Mouse (Mus musculus): ENCODE data around the gene Grid2.

Grid2 gene

DNA sequence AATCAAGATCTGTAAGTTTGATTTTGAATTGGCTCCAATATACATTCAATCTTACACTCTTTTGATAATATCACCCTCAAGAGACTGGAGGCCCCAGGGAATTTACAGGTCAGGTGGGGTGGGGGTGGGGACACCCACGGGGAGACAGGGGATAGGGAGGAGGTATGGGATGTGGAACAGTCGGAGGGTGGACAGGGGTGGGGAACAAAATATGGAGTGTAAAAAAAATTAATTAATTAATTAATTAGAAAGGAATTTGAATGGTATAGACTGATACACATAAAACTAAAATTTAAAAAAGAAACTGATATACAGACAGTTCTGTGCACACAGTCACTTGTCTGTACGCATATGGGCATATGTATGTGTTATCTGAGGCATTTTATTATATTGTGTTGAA, 380.3 kb downstream of the Grid2 start:
- DNase-seq (ENCODE audit: low read depth) = no peak

DNA sequence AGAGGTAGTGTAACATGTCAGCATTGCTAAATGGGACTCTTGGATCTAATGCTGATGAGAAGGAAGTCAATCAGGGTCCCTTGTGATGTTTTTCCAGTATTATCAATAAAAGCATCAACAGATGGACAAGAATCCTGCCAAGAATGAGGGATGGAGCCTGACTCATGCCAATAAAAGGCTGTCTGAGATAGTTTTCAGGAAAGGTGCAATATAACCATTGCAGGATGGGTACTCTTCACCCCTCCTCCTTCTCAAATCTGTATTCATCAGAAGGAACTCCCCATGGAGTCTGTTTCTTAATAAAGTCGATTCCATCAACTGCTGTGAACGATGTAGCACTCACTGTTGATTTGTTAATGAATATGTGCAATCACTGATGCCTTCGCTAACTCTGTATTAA, 403.7 kb downstream of the Grid2 start:
- DNase-seq (ENCODE audit: low read depth) = no peak

DNA sequence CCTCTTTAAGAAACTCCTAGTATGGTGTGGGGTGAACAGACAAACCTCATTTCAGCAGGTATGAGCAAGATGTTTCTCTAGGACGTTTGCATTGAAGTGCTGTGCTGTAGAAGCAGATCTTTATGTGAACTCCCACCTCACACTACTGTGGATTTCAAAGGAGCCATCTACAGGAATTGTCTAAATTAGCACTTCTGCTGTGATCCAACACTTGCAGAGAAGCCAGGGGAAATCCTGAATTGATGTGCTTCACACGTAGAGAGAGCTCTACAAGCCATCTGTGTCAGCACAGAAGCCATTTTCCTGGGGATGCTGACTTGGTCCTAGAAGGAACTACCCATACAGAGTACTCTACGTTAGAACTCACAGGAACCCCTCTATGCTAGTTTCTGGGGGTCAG, 430.0 kb downstream of the Grid2 start:
- DNase-seq (ENCODE audit: low read depth) = no peak

DNA sequence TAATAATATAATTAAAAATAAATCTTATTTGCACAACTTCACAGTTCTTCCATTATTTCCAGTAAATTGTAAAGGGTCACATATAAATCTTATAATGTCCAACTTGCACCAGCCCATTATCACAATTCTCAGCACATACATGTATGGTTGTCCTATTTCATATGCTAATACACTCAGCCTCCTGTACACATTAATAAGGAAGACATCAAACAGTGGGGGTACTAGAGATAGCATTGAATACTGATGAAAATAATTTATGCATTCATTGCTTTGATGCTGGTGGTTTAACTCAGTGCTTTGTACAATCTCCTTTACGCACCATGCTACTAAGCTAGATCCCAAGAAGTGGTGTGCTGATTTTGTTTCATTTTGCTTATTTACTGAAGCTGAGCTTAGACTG, 446.0 kb downstream of the Grid2 start:
- no peak for DNase-seq (ENCODE audit: low read depth)

DNA sequence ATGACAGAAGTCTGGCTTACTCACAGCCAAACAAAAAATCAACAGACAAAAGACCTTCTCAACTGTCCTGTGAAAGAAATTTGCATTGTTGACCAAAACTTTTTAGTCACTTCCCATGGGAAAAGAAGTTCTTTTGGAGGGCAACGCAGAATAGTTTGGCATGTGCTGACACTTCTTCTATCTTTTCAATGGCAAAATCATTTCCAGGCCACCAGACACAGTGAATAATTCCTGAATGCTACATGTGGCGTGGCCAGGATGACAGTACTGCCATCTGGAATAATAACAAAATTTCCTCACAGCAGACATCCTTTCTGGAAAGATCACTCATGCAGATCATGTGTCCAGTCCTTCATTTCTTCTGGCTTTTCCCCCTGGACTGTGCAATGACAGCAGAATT, 478.1 kb downstream of the Grid2 start:
- no peak for DNase-seq (ENCODE audit: low read depth)

DNA sequence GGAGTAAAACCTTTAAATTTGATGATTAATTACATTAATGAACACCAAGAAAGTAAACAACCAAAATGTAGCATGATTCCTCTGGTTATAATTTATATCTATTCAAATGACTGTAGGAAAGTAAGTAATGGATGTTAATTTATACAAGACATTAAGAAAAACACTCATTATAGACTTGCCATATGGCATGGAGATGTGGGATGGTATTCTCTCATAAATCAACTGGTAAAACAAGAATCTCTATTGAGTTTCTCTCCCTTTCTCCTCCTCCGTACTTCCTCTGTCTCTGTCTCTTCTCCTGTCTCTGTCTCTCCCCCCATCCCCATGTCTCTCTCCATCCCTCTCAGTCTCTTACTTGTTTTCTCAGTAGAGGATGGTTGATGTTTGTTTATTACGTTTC, 506.9 kb downstream of the Grid2 start:
- no peak for DNase-seq (ENCODE audit: low read depth)

DNA sequence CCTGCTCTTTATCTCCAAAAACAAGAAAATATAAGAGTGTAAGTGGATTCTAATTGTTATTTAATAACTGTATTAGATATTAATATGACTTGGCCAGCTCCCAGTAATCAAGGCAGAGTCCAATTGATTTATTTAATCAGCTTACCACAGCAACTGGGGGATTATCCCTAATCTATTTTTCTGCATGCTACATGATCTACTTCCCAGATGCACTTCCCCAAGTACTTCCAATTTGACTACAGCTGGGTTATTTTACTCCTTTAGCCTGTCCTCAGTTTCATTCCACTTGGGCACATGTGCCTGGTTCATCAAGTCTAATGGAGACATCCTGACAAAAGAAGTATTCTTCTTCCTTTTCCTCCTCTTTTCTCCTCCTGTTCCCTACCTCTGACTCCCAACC, 539.0 kb downstream of the Grid2 start:
- DNase-seq (ENCODE audit: low read depth) = no peak

DNA sequence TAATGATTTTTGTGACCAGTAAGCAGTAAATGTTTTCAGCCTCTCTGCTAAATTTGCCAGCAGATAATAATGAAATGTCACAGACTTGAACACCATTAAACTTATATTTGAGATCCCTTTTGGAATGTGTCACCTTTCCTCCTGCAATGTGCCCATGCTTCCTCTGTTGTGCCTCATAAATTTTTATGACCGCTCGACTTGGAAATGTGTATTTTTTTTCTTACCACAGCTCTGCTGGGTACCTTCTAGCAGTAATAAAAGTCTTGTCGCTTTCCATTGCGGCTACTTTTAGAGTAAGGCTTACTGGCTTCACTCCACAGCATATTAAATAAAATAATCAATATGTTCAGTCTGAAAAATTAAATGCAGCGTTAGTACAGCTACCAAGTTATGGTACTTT, 564.6 kb downstream of the Grid2 start:
- no peak for DNase-seq (ENCODE audit: low read depth)

DNA sequence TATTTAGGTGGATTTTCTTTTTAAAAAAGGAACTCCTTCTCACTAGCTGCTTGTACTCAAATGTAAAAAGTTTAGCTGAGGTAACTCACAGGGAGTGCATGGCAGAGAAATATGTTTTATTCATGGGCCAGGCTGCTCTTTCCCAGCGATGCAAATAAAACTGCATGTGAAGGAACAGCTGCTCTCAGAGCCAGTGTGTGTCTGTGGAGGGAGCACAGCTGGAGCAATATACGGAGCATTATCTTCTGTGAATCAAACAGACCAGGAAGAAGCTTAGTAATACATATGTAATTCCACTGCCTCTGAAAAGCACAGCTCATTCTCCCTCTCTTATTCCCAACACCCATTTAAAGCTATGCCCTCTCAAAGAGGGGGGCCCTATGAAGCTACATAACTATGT, 607.0 kb downstream of the Grid2 start:
- DNase-seq (ENCODE audit: low read depth) = no peak

DNA sequence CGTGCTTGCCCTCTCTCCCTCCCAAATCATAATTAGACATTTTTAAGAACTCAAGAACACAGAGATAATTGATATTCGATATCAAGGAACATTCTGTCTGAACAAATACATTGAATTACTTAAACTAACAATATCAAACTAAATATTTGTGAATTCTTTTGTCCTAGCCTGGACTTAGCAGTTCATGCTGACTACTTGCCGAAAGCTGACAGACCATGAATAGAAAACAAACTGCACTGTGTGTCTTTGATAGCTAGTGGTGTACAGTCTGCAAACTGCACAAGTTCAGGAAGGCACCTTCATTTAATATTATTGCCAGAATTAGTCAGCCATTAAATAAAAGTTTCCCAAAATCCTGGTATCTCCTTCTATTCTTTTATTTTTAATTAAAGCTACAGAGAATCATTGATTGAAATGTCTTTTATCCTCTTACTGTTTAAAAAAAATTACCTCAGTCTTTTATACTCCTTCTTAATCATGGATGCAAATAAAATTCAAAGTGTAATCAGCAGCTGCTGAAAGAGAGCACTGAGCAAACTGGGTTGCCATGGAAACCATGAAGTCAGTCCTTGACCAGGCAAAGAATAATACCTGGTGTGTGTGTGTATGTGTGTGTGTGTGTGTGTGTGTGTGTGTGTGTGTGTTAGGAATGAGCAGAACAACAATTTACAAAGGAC, 621.5 kb downstream of the Grid2 start:
- DNase-seq (ENCODE audit: low read depth) = no peak

DNA sequence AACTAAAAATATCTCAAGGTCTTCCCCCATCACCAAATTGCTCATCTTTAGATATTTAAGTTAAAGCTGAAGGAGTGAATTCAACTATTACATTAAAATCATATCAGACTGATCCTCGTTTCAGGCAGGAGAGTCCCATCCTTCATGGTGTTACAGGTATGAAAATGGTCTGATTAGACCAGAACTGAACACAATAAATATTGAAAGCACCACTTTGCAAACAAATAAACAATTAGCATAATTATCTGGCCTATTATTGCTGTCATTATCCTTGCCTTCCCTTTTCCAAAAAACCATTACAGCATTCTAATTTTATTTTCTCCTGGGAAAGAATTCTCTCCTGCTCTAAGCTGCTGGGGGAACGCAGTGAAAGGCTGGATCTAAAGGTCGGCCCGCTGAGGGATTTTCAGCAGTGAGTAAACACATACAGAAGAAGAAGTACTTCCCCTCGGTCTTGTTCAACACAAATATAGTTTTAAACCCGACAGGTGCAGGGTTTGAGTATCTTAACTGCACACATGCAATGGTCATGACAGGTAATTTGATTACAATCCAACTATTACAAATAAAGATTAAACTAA, 622.2 kb downstream of the Grid2 start:
- no peak for DNase-seq (ENCODE audit: low read depth)

DNA sequence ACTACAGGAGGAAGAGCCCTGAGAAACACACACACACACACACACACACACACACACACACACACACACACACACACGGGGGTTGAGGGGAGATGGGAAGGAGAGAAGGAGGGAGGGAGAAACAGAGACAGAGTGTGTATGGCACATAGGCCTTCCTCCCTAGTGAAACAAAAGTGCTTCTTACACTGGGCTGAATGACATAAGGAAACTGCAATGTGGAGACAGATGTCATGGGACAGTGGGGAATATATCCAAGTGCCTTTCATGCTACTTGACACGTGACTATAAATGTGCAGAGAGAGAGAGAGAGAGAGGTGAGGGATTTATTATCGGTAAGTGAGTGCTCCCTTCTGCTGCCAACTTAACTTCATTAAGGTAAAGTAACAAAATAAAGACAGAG, 639.0 kb downstream of the Grid2 start:
- DNase-seq (ENCODE audit: low read depth) = no peak

DNA sequence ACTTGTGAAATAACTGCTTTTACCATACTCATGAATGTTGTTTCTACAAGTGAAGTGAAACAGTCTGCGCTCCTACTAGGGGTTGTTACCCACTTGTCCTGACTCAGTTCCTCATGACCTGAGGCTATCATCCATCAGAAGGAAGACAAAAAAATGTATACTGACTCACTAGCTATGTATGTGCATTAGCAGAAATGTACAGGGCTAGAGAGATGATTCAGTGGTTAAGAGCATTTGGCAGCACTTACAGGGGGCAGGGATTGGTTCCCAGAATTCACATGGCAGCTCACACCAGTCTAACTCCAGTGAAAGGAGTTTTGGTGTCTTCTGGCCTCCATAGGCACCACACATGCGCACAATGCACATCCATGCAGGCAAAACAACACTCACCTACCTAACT, 642.5 kb downstream of the Grid2 start:
- no peak for DNase-seq (ENCODE audit: low read depth)

DNA sequence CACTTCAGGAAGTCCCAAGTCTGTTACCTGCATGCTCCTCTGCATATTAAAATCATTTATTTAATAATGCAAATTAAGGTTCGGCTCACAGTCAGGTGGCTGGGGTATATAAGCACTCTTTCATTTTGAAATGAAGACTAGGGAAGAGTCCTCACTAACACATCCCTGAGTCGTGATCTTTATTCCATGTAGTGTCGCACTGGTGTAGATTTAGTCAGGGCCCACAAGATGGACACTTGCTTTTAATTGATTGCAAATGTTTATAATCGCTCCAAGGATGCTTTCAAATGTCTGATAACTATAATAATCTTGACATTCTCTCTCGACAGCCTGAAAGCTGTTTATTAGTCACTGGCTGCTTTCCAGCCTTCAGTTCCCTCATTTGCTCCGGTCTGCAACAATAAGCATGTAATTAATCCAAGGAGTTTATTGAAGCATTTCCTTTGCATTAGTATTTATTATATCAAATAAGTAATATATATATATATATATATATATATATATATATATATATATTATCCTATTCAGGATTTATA, 661.4 kb downstream of the Grid2 start:
- no peak for DNase-seq (ENCODE audit: low read depth)

DNA sequence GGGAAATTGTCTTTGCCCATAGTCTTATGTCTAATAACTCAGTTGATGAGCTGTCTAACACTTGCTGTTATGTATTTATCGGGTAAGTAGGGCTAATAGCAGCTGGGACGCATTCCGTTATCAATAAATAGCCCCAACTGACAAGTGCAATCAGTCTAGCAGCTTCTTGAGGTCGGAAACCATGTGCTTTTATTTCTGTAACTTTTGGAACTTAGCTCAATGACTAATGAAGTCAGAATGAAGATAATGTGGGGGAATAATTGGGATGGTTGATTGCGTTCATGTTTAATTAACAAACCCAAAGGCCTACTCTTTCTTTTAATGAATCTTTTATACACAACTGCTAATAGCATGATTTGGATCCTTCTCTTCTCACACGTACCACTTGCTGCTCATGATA, 666.3 kb downstream of the Grid2 start:
- DNase-seq (ENCODE audit: low read depth) = no peak

DNA sequence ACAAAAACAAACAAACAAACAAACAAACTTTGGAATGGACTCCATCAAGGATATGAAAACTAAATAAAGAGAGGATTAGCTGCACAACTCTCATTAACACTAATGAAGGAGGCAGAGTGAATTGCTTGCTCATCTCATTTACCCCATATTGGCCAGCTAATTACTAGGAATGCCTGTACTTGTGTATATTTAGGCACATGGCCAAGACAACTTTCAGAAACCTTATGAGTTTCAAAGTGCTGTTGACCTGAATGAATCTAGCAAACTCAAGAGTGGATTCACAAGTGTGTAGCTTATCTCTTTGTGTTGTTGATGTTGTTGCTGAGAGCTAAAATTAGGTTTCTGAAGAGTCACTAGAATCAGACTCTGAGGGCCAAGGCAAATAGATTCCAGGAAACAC, 675.5 kb downstream of the Grid2 start:
- DNase-seq (ENCODE audit: low read depth) = no peak

DNA sequence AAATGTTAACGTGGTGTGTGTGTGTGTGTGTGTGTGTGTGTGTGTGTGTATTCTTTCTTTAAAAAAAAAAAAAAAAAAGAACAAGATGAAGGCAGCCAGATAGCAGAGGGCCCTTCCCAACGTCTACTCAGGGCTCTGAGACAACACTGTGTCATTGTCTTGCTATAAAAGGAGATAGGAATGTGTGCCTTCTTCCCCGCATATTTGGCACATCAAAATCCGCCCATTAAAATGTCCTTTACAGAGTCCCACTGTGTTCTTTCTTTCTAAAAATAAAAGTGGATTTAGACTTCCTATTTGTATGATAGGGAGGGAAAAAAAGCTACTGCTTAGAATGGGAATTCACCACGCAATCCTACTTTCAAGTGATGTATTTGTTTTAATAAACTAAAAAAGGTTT, 691.0 kb downstream of the Grid2 start:
- no peak for DNase-seq (ENCODE audit: low read depth)

DNA sequence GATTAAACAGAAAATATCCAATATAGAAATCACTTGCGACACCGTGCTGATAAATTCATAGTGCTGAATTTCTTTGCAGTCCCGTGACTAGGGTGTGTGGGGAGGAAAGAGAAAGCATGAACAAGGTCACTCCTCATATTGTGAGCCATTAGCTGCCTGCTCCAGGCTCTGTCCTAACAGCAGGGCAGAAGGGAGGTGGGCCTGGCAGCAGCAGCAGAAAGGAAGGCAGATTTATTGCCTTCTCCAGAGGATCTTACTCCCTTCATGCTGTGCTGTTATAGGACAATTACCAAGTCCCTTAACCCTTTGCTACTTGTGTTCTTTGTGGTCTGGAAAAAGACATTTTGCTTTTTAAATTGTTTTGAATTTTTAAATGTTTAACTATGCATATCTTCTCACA, 708.1 kb downstream of the Grid2 start:
- DNase-seq (ENCODE audit: low read depth) = no peak

DNA sequence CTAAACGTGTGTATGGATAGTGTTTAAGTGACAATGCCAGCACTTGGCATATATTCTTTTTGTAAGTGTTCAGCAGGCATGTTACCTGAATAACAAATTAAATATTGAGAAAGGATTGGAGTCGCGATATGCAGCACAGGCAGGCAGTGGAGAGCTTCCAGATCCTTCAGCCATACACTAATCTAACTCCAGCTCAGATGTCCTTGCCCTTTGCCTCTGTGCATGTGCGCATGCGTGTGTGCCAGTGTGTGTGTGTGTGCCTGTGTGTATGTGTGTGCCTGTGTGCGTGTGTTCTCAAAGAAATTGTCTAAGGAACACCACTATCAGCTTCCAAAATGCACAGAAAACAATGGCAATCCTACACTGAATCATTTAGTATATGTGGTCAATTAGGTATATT, 708.6 kb downstream of the Grid2 start:
- no peak for DNase-seq (ENCODE audit: low read depth)

DNA sequence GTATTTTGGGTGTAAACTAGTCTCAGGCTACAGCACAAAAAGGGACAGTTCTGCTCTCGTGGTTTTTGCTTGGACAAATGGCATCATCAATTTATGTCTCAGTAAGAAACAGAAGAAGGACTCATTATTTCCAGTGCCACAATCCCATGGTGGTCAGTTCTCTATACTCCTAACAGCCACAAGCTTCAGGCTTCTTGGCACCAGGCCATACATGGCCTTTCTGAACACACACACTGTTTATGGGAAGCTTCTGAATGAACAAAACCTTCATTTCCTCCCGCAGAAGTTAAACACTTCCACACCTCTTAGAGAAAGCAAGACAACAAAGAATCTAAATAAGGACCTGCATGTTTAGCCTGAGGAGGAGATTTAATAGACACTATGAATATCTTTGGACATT, 709.1 kb downstream of the Grid2 start:
- DNase-seq (ENCODE audit: low read depth) = no peak

DNA sequence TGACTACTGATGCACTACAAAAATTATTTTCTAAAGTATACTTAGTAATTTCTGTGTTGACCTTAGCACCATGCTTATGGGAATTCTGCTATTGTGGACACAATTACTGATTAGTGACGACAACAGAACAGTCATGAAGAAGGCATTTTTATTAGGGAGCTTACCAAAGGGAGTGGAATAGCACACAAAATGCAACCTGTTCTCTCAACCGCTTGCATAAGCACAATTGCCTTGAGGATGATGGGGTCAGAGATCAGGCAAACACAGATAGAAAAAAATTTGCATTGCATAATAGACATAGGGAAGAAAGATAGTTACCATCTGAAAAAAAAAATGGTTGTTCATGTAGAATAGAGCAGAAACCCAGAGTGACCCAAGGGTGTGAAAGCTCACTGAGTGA, 790.4 kb downstream of the Grid2 start:
- no peak for DNase-seq (ENCODE audit: low read depth)

DNA sequence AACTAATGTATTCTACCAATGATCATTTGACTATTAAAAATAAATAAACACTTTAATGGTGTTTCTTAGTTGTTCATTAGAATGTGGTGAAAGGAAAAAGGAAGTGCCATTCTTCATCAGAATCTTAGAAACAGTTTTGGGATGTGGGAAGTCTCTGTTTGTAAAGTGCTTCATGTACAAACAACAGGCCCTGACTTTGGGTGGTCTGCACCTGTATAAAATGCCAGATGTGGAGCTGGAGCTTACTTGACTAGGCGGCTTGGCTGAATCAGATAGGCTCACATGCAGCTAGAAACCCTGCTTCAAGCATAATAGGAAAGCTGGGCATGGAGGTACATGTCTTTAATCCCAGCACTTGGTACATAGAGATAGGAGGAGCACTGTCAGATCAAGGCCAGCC, 791.1 kb downstream of the Grid2 start:
- DNase-seq (ENCODE audit: low read depth) = no peak

DNA sequence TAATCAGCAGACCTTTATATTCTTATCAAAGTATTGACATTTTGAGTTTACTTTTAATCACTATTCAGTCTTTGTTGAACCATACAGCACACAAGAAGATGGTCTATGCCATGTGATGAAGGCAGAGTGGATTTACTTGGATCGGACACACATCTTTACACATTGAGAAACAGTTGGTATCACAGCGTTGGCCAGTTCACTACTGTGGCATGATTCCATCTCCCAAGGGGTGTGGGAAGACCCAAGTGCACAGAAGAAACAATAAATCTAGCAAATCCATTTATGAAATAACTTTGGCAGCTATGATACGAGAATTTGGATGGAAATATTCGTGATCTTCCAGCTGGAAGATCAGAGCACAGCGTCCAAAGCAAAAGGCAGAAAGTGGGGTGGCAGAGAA, 792.3 kb downstream of the Grid2 start:
- no peak for DNase-seq (ENCODE audit: low read depth)

DNA sequence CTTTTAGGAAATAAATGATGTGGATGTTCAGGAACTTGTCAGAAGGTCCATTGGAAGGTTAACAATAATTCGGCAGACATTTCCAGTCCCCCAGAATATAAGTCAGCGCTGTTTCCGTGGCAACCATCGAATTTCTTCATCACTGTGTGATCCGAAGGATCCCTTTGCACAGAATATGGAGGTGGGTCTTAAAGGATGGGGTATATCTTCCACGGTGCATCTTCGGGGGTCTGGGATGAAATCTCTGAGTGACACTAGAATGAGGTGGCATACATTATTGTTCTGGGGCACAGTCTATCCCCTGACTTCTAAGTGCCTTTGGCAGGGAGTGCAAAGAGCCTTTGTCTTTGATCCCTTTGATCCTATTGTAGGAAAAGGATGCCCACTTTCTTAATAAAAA, 808.2 kb downstream of the Grid2 start:
- no peak for DNase-seq (ENCODE audit: low read depth)
